8 mouse cellular contexts compared by ENCODE assay signal in genomic region chr10:99619421-99620151, GRCm38 (mm10).
DNase-seq lines count a peak whose midpoint lies in the region; ATAC-seq and TF ChIP-seq lines count a peak whose summit lies in the region.

No protein-coding gene starts in this region.

- H3K36me3 ChIP-seq in forebrain, embryonic 10.5 days (replicated peaks), result no peaks in the 10 kb centered on the region
- H3K36me3 ChIP-seq in lung, embryonic 14.5 days (ENCODE audit: insufficient read depth), result no peaks in the 10 kb centered on the region

- no peaks in the 10 kb centered on the region for H3K9me3 ChIP-seq in forebrain, embryonic 10.5 days
- no peaks in the 10 kb centered on the region for H3K9me3 ChIP-seq in lung, embryonic 14.5 days (ENCODE audit: low read depth, low read length)

- no peak overlapping the region for H3K9ac ChIP-seq in lung, embryonic 14.5 days

- no peak overlapping the region for H3K27ac ChIP-seq in forebrain, embryonic 10.5 days
- no peak overlapping the region for H3K27ac ChIP-seq in lung, embryonic 14.5 days (ENCODE audit: low read depth)

- no peaks in the 10 kb centered on the region for H3K4me1 ChIP-seq in forebrain, embryonic 10.5 days
- H3K4me1 ChIP-seq in lung, embryonic 14.5 days (ENCODE audit: insufficient read depth), result no peaks in the 10 kb centered on the region

- 50% methylated on average over 18 of the region's 18 CpGs for WGBS in forebrain, embryonic 10.5 days
- 41% methylated on average over 18 of the region's 18 CpGs for WGBS in lung, embryonic 14.5 days

- peak; percentile 80 for ATAC-seq in lung, embryonic 14.5 days (ENCODE audit: insufficient read depth)

- H3K4me3 ChIP-seq in forebrain, embryonic 10.5 days, result no peak overlapping the region
- H3K4me3 ChIP-seq in lung, embryonic 14.5 days (ENCODE audit: low read depth, low read length), result peak overlapping the region; percentile 18

- peak overlapping the region; percentile 58 for H3K4me2 ChIP-seq in lung, embryonic 14.5 days

- no peaks in the 10 kb centered on the region for H3K27me3 ChIP-seq in forebrain, embryonic 10.5 days (ENCODE audit: poor library complexity, severe bottlenecking)
- H3K27me3 ChIP-seq in lung, embryonic 14.5 days (ENCODE audit: insufficient read depth, low read length), result no peaks in the 10 kb centered on the region

- no peak for TF ChIP-seq POLR2A in brain, embryonic 14.5 days (IDR thresholded peaks at IDR 0.05; ENCODE audit: borderline replicate concordance, extremely low read depth, insufficient read depth, insufficient read length, poor library complexity, severe bottlenecking)

- peak; percentile 82; the same call in 1 of the 2 replicates for TF ChIP-seq CTCF in brain, embryonic 14.5 days (IDR thresholded peaks at IDR 0.05; ENCODE audit: borderline replicate concordance, extremely low read depth, insufficient read depth, insufficient read length)
- TF ChIP-seq CTCF in lung, embryonic 14.5 days (IDR thresholded peaks at IDR 0.05; ENCODE audit: low read depth), result peak; percentile 92

- DNase-seq in ES-CJ7 (ENCODE audit: low read depth, low spot score), result peak; percentile 82
- peak; percentile 85 for DNase-seq in brain, embryonic 14.5 days (ENCODE audit: low read depth)
- DNase-seq in forebrain, embryonic 10.5 days (ENCODE audit: extremely low spot score, low spot score), result peak; percentile 70
- DNase-seq in heart, postnatal 4 days, result peak; percentile 80
- peak; percentile 52 to 83 for DNase-seq in layer of hippocampus, adult 18-20 months (ENCODE audit: low spot score in 2 of 2)
- peak; percentile 96 for DNase-seq in lung, embryonic 14.5 days
- DNase-seq in retina, adult 2 months (ENCODE audit: low read depth, low spot score), result peak; percentile 52
- DNase-seq in thymus, postnatal 36 days, result peak; percentile 42 to 45

Comparison
In these comparisons a context has a peak if more than half of its experiments do, and no peak if none do; other contexts are left out.
1. DNase-seq: peak in every context shown above with its lines; median percentile 96 in lung, embryonic 14.5 days; 85 in brain, embryonic 14.5 days; 82 in ES-CJ7; 80 in heart, postnatal 4 days; 70 in forebrain, embryonic 10.5 days; 68 in layer of hippocampus, adult 18-20 months; 52 in retina, adult 2 months; 44 in thymus, postnatal 36 days.